ENCODE assay signal across 8 mouse cellular contexts in the genomic region with DNA sequence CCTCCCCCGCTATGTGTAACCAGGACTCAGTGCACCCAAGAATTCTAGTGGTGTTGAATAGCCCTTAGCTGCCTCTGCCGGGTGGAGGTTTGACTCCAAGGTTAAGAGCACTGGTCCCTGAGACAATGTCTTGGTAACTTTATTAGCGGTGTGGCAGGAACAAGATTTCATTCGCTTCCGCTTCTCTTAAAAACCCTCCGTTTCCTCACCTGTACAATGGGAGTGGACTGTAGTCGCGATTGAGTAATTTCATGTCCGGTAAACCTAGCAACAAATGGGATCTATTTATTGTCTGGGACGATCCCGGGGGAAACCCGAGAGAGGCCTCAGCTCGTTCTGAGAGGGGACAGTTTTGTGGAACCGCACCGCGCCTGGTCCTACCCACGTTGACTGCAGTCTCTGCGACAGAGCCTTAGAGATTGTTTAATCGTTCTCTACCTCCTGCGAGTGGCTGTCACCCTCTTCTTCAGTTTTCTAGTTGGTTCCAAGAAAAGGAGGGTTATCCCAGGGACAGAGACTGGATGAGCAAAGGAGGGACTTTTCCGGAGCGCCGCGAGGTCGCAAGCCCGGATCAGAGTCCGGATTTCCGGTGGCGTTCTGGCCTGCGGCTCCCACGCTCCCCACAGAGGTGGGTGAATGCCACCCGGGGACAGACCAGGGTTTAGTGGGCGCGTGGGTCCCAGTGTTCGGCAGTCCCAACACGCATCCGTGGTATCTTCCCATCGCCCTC. TPM values are rescaled to one million over a fixed set of nuclear protein-coding genes. Genes with fewer than 3 reads are reported as not detected.
DNase-seq lines count a peak whose midpoint lies in the region; ATAC-seq lines count a peak whose summit lies in the region.

No protein-coding gene starts in this region.

- H3K36me3 ChIP-seq in embryonic facial prominence, embryonic 13.5 days: no peaks in the 10 kb centered on the region
- H3K36me3 ChIP-seq in hindbrain, embryonic 11.5 days (ENCODE audit: control insufficient read depth, insufficient read depth, low read length): no peaks in the 10 kb centered on the region
- H3K36me3 ChIP-seq in limb, embryonic 15.5 days: no peaks in the 10 kb centered on the region

- intact Hi-C loops in gastrocnemius, postnatal 14 days (cut with DNase I; ENCODE audit: low total_unique reads): loop anchor here (5.0 kb wide), 1 partner anchor 919 kb away; no protein-coding TSS in a partner anchor

- peak overlapping the region; percentile 66 for H3K4me2 ChIP-seq in embryonic facial prominence, embryonic 13.5 days
- H3K4me2 ChIP-seq in hindbrain, embryonic 11.5 days (replicated peaks; ENCODE audit: low read depth, low read length): peak overlapping the region; percentile 62
- H3K4me2 ChIP-seq in limb, embryonic 15.5 days: peak overlapping the region; percentile 50

- peaks cover 69% of the 10 kb centered on the region for H3K27me3 ChIP-seq in embryonic facial prominence, embryonic 13.5 days
- H3K27me3 ChIP-seq in hindbrain, embryonic 11.5 days (ENCODE audit: control insufficient read depth, insufficient read depth, low read length): peaks cover 12% of the 10 kb centered on the region
- H3K27me3 ChIP-seq in limb, embryonic 15.5 days: peaks cover 41% of the 10 kb centered on the region

- peak; percentile 21 to 33 for DNase-seq in gastrocnemius, postnatal 4 days (ENCODE audit: low spot score in 2 of 2)
- DNase-seq in gastrocnemius, postnatal 14 days: no peak
- peak; percentile 57 for DNase-seq in hindbrain, embryonic 11.5 days (ENCODE audit: low spot score)
- DNase-seq in retina, embryonic 14.5 days (ENCODE audit: low spot score): peak; percentile 40
- no peak for DNase-seq in layer of hippocampus, postnatal 10 days (ENCODE audit: low spot score in 2 of 2)
- DNase-seq in cerebellum, adult 11-12 months: no peak

- H3K9ac ChIP-seq in embryonic facial prominence, embryonic 13.5 days: peak overlapping the region; percentile 64
- peak overlapping the region; percentile 55 for H3K9ac ChIP-seq in hindbrain, embryonic 11.5 days (ENCODE audit: low read depth, low read length)
- H3K9ac ChIP-seq in limb, embryonic 15.5 days: no peak overlapping the region

- 3% methylated on average over 38 of the region's 38 CpGs for WGBS in embryonic facial prominence, embryonic 13.5 days
- WGBS in hindbrain, embryonic 11.5 days: under 1% methylated on average over 38 of the region's 38 CpGs
- WGBS in limb, embryonic 15.5 days: 7% methylated on average over 38 of the region's 38 CpGs

- ATAC-seq in embryonic facial prominence, embryonic 13.5 days (ENCODE audit: insufficient number of reproducible peaks, insufficient read depth, low FRiP score, low TSS enrichment, low read depth): no peak
- no peak for ATAC-seq in hindbrain, embryonic 11.5 days (ENCODE audit: low FRiP score)
- ATAC-seq in limb, embryonic 15.5 days (ENCODE audit: insufficient number of reproducible peaks, low FRiP score, low TSS enrichment, low read depth): no peak

- H3K4me3 ChIP-seq in embryonic facial prominence, embryonic 13.5 days: peak overlapping the region; percentile 38
- peak overlapping the region; percentile 28 for H3K4me3 ChIP-seq in hindbrain, embryonic 11.5 days (ENCODE audit: low read depth, low read length)
- peak overlapping the region; percentile 26 for H3K4me3 ChIP-seq in limb, embryonic 15.5 days

- H3K9me3 ChIP-seq in embryonic facial prominence, embryonic 13.5 days: no peaks in the 10 kb centered on the region
- no peaks in the 10 kb centered on the region for H3K9me3 ChIP-seq in hindbrain, embryonic 11.5 days (ENCODE audit: control insufficient read depth, low read length)
- no peaks in the 10 kb centered on the region for H3K9me3 ChIP-seq in limb, embryonic 15.5 days

- H3K27ac ChIP-seq in embryonic facial prominence, embryonic 13.5 days: no peak overlapping the region
- no peak overlapping the region for H3K27ac ChIP-seq in hindbrain, embryonic 11.5 days (ENCODE audit: low read depth, low read length)
- H3K27ac ChIP-seq in limb, embryonic 15.5 days: no peak overlapping the region

- peaks cover 34% of the 10 kb centered on the region for H3K4me1 ChIP-seq in embryonic facial prominence, embryonic 13.5 days
- peaks cover 4% of the 10 kb centered on the region; the same call in 1 of the 2 replicates for H3K4me1 ChIP-seq in hindbrain, embryonic 11.5 days (replicated peaks; ENCODE audit: control insufficient read depth, insufficient read depth, low read length)
- H3K4me1 ChIP-seq in limb, embryonic 15.5 days: peaks cover 39% of the 10 kb centered on the region

RNA-seq across cellular contexts. Expression of gene Ebf1, which starts 4.3 kb away (rescaled TPM):
- 10 to 100 TPM; 55.7 to 56.6 TPM for total RNA-seq in gastrocnemius, postnatal 4 days (2021)
- 10 to 100 TPM; 15.8 to 18.3 TPM for total RNA-seq in gastrocnemius, postnatal 14 days (2021)
- polyA plus RNA-seq in embryonic facial prominence, embryonic 13.5 days (2015; fragmentation: Nextera tagmentation; extraction: Ambion mirVana): 69.1 and 77.2 TPM in 2 replicates
- polyA plus RNA-seq in hindbrain, embryonic 11.5 days (2014; fragmentation: Nextera tagmentation; extraction: Ambion mirVana): 102 and 111 TPM in 2 replicates
- 54.1 and 65.0 TPM in 2 replicates for polyA plus RNA-seq in limb, embryonic 15.5 days (2015; fragmentation: Nextera tagmentation; extraction: Ambion mirVana)
- 1 to 10 TPM; 3.7 to 5.2 TPM for total RNA-seq in layer of hippocampus, postnatal 10 days (2021)

Comparison
In these comparisons a context has a peak if more than half of its experiments do, and no peak if none do; other contexts are left out.
1. DNase-seq: peak in gastrocnemius, postnatal 4 days (2 of 2), hindbrain, embryonic 11.5 days (single experiment) and retina, embryonic 14.5 days (single experiment); none in gastrocnemius, postnatal 14 days (single experiment), layer of hippocampus, postnatal 10 days (0 of 2) and cerebellum, adult 11-12 months (single experiment).
2. Peak in every context shown above with its lines, with median percentiles within 50 percentile points of each other: H3K4me2 ChIP-seq and H3K4me3 ChIP-seq.